Mouse (Mus musculus) CH12.LX (cell line): ENCODE results near the gene Etl4.

ENCODE experiments used
- CTCF ChIP-seq, 2 experiments: IDR thresholded peaks in 1 of 2; conservative IDR thresholded peaks in 1 of 2; 2 replicates each; pipeline ENCODE4 v1.5.1; 2011 to 2012; ENCODE audit warnings: low read depth in 2 of 2, low read length in 2 of 2, improper control_type of control experiment in 1 of 2, inconsistent platforms in 1 of 2, mild to moderate bottlenecking in 1 of 2, moderate library complexity in 1 of 2
- E2F4 ChIP-seq: IDR thresholded peaks from 2 replicates; pipeline ENCODE4 v1.6.1; 2011; ENCODE audit warnings: low read depth, low read length, improper control_type of control experiment; ENCODE audit not compliant: insufficient replicate concordance
- ELF1 ChIP-seq: IDR thresholded peaks from 2 replicates; pipeline ENCODE4 v1.6.1; 2014; ENCODE audit warnings: low read depth, mild to moderate bottlenecking, inconsistent platforms, low read length, improper control_type of control experiment
- EP300 ChIP-seq: IDR thresholded peaks from 2 replicates; pipeline ENCODE4 v1.6.1; 2011; ENCODE audit warnings: low read length, improper control_type of control experiment
- KAT2A ChIP-seq: IDR thresholded peaks from 2 replicates; pipeline ENCODE4 v1.6.1; 2012; ENCODE audit warnings: low read length, improper control_type of control experiment, inconsistent platforms; ENCODE audit not compliant: insufficient replicate concordance
- MAX ChIP-seq: IDR thresholded peaks from 2 replicates; pipeline ENCODE4 v1.6.1; 2011; ENCODE audit warnings: low read length, improper control_type of control experiment
- NRF1 ChIP-seq: IDR thresholded peaks from 2 replicates; pipeline ENCODE4 v1.6.1; 2014; ENCODE audit warnings: low read depth, mild to moderate bottlenecking, inconsistent platforms, low read length, improper control_type of control experiment, moderate library complexity
- POLR2A ChIP-seq: IDR thresholded peaks from 2 replicates; pipeline ENCODE4 v1.6.1; 2011; ENCODE audit warnings: low read depth, mild to moderate bottlenecking, improper control_type of control experiment, low read length
- RCOR1 ChIP-seq: conservative IDR thresholded peaks from 2 replicates; pipeline ENCODE4 v1.6.1; 2012; ENCODE audit warnings: low read depth, mild to moderate bottlenecking, inconsistent platforms, low read length, improper control_type of control experiment
- TCF12 ChIP-seq: IDR thresholded peaks from 2 replicates; pipeline ENCODE4 v1.6.1; 2014; ENCODE audit warnings: low read depth, mild to moderate bottlenecking, inconsistent platforms, low read length, improper control_type of control experiment
- USF1 ChIP-seq: IDR thresholded peaks from 2 replicates; pipeline ENCODE4 v1.6.1; 2014; ENCODE audit warnings: low read depth, mild to moderate bottlenecking, inconsistent platforms, low read length, improper control_type of control experiment
- USF2 ChIP-seq: conservative IDR thresholded peaks from 2 replicates; pipeline ENCODE4 v1.6.1; 2011; ENCODE audit warnings: low read depth, low read length, improper control_type of control experiment

DNA sequence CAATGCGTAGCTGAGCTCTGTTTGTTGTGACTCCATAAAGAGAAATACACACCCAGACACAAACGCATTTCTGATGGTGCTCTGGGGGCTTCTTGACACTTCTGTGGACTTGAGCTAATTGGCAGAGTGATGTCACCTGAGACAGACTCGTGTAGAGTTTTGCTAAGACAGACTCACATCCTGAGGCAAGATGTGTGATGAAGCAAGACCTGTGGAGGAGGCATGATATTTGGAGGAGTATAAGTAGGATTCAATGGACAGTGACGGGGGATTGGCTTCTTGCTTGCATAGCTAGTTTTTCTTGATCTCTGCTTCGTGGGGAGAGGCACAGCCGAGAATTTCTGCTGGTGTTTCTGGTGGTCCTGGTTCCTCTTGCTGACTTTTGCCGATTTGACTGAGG, 908.6 kb downstream of the Etl4 start:
- TF ChIP-seq POLR2A (no peak), MAX (no peak), USF2 (no peak), CTCF (conservative IDR thresholded peaks at IDR 0.05 in 1 of 2, IDR thresholded peaks at IDR 0.05 in 1 of 2; ENCODE audit: low read depth in 2 of 2, low read length in 2 of 2) (no peak), E2F4 (no peak), NRF1 (no peak), USF1 (no peak), ELF1 (no peak), KAT2A (no peak), EP300 (no peak), RCOR1 (no peak), TCF12 (no peak)
